Mouse (Mus musculus): Measurements from ENCODE around the gene 2010111I01Rik. TPM values are rescaled to one million over a fixed set of nuclear protein-coding genes. Genes with fewer than 3 reads are reported as not detected.

Gene 2010111I01Rik
- total and polyA plus RNA-seq, 3 experiments: 13.3 to 19.8 (median 14.4) TPM

- in situ Hi-C loops (cut with MboI; ENCODE audit: low pct_ligation_motif_present, low pct_unique_long_range_greater_than_20kb, low sequenced_read_pairs): no loop called here
- peaks cover 0 to 12% of the 10 kb centered on the region in 2 experiments for H3K36me3 ChIP-seq (replicated peaks in 1 of 2; ENCODE audit: control insufficient read depth in 1 of 2, insufficient read depth in 1 of 2, low read length in 1 of 2)
- H3K27me3 ChIP-seq (replicated peaks): no peaks in the 10 kb centered on the region
- TF ChIP-seq ETS1 (conservative IDR thresholded peaks at IDR 0.05; ENCODE audit: low read depth, low read length): no peak
- no peak for TF ChIP-seq IRF4 (IDR thresholded peaks at IDR 0.05; ENCODE audit: low read depth, low read length)
- no peak for TF ChIP-seq GABPA (IDR thresholded peaks at IDR 0.05; ENCODE audit: insufficient replicate concordance, low read depth, low read length)
- no peak for TF ChIP-seq JUN (IDR thresholded peaks at IDR 0.05; ENCODE audit: insufficient read depth, low read depth, low read length)
- no peak for TF ChIP-seq MEF2A (IDR thresholded peaks at IDR 0.05; ENCODE audit: borderline replicate concordance, low read depth, low read length)
- no peak for TF ChIP-seq NELFE (IDR thresholded peaks at IDR 0.05; ENCODE audit: low read depth, low read length)
- H3K9ac ChIP-seq (ENCODE audit: insufficient read depth, low read depth): no peak overlapping the region
- no peak overlapping the region for H3K27ac ChIP-seq (ENCODE audit: insufficient read depth, low read depth)
- H3K79me2 ChIP-seq (replicated peaks; ENCODE audit: control insufficient read depth, extremely low read depth, insufficient read depth, poor library complexity, severe bottlenecking): no peaks in the 10 kb centered on the region
- peaks cover 0 to 4% of the 10 kb centered on the region in 2 experiments; a peak in 1 of 4 replicates for H3K4me1 ChIP-seq (ENCODE audit: control insufficient read depth in 1 of 2, insufficient read depth in 2 of 2)
- no peak for DNase-seq (ENCODE audit: extremely low read depth)
- H3K4me3 ChIP-seq (replicated peaks in 1 of 3; ENCODE audit: low read depth in 2 of 3, low read length in 2 of 3, poor library complexity in 1 of 3): no peak overlapping the region
- no peak overlapping the region for H3K4me2 ChIP-seq (ENCODE audit: insufficient read depth, low read depth, poor library complexity, severe bottlenecking)
- H3K9me3 ChIP-seq (replicated peaks; ENCODE audit: low read length): no peaks in the 10 kb centered on the region
- dilution Hi-C loops (cut with MboI; ENCODE audit: extremely low pct_ligation_motif_present, extremely low pct_unique_long_range_greater_than_20kb, low sequenced_read_pairs): no loop called here
Observed at GRCm38 (mm10) chr13:63015362-63015761, 50.7 kb downstream of the 2010111I01Rik start.

DNA sequence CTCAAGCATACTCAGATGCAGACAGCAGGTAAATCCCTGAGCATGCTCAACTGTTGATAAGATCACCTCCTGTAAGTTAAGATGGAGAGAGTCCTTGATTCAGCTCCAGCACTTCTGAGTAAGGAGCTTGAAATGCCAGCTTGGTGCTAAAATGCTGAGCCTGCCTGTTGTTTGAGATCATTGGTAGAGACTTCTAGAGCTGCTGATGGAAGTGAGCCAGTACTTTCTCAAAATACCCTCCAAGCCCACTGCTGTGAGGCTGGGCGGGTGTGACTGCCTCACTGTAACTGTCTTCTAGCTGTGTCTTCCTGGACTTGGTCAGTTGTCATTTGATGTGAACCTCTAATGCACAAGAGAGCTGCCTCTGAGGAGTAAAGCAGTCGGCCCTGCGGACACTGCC is 51.4 kb downstream of the 2010111I01Rik start:
- in situ Hi-C loops (cut with MboI; ENCODE audit: low pct_ligation_motif_present, low pct_unique_long_range_greater_than_20kb, low sequenced_read_pairs) (no loop called here), dilution Hi-C loops (cut with MboI; ENCODE audit: extremely low pct_ligation_motif_present, extremely low pct_unique_long_range_greater_than_20kb, low sequenced_read_pairs) (no loop called here)
- Histone ChIP-seq H3K9me3 (replicated peaks; ENCODE audit: low read length) (no peaks in the 10 kb centered on the region), H3K27ac (ENCODE audit: insufficient read depth, low read depth) (no peak overlapping the region), H3K4me3 (replicated peaks in 1 of 3; ENCODE audit: low read depth in 2 of 3, low read length in 2 of 3, poor library complexity in 1 of 3) (no peak overlapping the region), H3K79me2 (replicated peaks; ENCODE audit: control insufficient read depth, extremely low read depth, insufficient read depth, poor library complexity, severe bottlenecking) (no peaks in the 10 kb centered on the region), H3K27me3 (replicated peaks) (no peaks in the 10 kb centered on the region), H3K4me1 (ENCODE audit: control insufficient read depth in 1 of 2, insufficient read depth in 2 of 2) (peaks cover 0 to 4% of the 10 kb centered on the region in 2 experiments; a peak in 1 of 4 replicates), H3K36me3 (replicated peaks in 1 of 2; ENCODE audit: control insufficient read depth in 1 of 2, insufficient read depth in 1 of 2, low read length in 1 of 2) (peaks cover 0 to 12% of the 10 kb centered on the region in 2 experiments), H3K9ac (ENCODE audit: insufficient read depth, low read depth) (no peak overlapping the region), H3K4me2 (ENCODE audit: insufficient read depth, low read depth, poor library complexity, severe bottlenecking) (no peak overlapping the region)
- no peak for TF ChIP-seq ZNF384 (IDR thresholded peaks at IDR 0.05; ENCODE audit: low read depth, low read length)
- TF ChIP-seq CHD2 (IDR thresholded peaks at IDR 0.05; ENCODE audit: low read length): no peak
- no peak for TF ChIP-seq PAX5 (IDR thresholded peaks at IDR 0.05; ENCODE audit: low read length)
- TF ChIP-seq GABPA (IDR thresholded peaks at IDR 0.05; ENCODE audit: insufficient replicate concordance, low read depth, low read length): no peak
- TF ChIP-seq MEF2A (IDR thresholded peaks at IDR 0.05; ENCODE audit: borderline replicate concordance, low read depth, low read length): no peak
- TF ChIP-seq HCFC1 (IDR thresholded peaks at IDR 0.05; ENCODE audit: low read depth, low read length): no peak
- TF ChIP-seq MAZ (IDR thresholded peaks at IDR 0.05; ENCODE audit: low read depth, low read length): no peak
- DNase-seq (ENCODE audit: extremely low read depth): no peak

Data from CH12.LX (cell line).